Mouse (Mus musculus) intestine, embryonic 16.5 days (tissue): ENCODE results near the gene Ift20. TPM values are rescaled to one million over a fixed set of nuclear protein-coding genes. Genes with fewer than 3 reads are reported as not detected.
A peak's percentile ranks its signal among the peaks of the same experiment; 100 is the strongest.

Source experiments
- ATAC-seq: fragments of 200-750 bp; cut with Nextera tagmentation; 2 replicates; pipeline ENCODE4 v1.8.0; 2017; ENCODE audit warnings: moderate TSS enrichment, moderate library complexity
- H3K27ac ChIP-seq: fragments of 300-500 bp; sonication (generic); 2 replicates; pipeline ENCODE4 v1.5.1; 2014; ENCODE audit warnings: mild to moderate bottlenecking, low read length
- H3K27me3 ChIP-seq: fragments of 300-500 bp; sonication (generic); replicated peaks from 2 replicates; pipeline ENCODE4 v1.6.1; 2014; ENCODE audit warnings: low read length, control low read depth, mixed read lengths; ENCODE audit not compliant: control insufficient read depth, insufficient read depth
- H3K36me3 ChIP-seq: fragments of 300-500 bp; sonication (generic); 2 replicates; pipeline ENCODE4 v1.6.1; 2014; ENCODE audit warnings: low read length, control low read depth; ENCODE audit not compliant: control insufficient read depth, insufficient read depth
- H3K4me1 ChIP-seq: fragments of 300-500 bp; sonication (generic); 2 replicates; pipeline ENCODE4 v1.6.1; 2014; ENCODE audit warnings: low read length, control low read depth, mixed read lengths; ENCODE audit not compliant: control insufficient read depth, insufficient read depth
- H3K4me2 ChIP-seq: fragments of 300-500 bp; sonication (generic); 2 replicates; pipeline ENCODE4 v1.6.1; 2014; ENCODE audit warnings: low read depth, low read length, control low read depth
- H3K4me3 ChIP-seq: fragments of 300-500 bp; sonication (generic); 2 replicates; pipeline ENCODE4 v1.5.1; 2014; ENCODE audit warnings: mild to moderate bottlenecking, low read length
- H3K9ac ChIP-seq: fragments of 300-500 bp; sonication (generic); 2 replicates; pipeline ENCODE4 v1.6.1; 2014; ENCODE audit warnings: low read depth, low read length
- H3K9me3 ChIP-seq: fragments of 300-500 bp; sonication (generic); 2 replicates; pipeline ENCODE4 v1.6.1; 2016; ENCODE audit warnings: low read length, control low read depth; ENCODE audit not compliant: control insufficient read depth
- WGBS: fragments of 180-500 bp; shearing (Covaris S2); extraction: QIAGEN DNeasy Blood & Tissue Kit; methylation state at CpG from one replicate; pipeline ENCODE4 v1.1.7; 2014; 5-methylcytosine and 5-hydroxymethylcytosine counted together
- polyA plus RNA-seq: library from polyadenylated mRNA; unstranded; fragments of >200 nt; fragmentation: Nextera tagmentation; extraction: Ambion mirVana; gene quantifications from 2 replicates; pipeline ENCODE4 v1.2.1, GENCODE M21; 2015

Gene Ift20
- polyA plus RNA-seq, 1 experiment from 2014 or later, result 124 TPM

DNA sequence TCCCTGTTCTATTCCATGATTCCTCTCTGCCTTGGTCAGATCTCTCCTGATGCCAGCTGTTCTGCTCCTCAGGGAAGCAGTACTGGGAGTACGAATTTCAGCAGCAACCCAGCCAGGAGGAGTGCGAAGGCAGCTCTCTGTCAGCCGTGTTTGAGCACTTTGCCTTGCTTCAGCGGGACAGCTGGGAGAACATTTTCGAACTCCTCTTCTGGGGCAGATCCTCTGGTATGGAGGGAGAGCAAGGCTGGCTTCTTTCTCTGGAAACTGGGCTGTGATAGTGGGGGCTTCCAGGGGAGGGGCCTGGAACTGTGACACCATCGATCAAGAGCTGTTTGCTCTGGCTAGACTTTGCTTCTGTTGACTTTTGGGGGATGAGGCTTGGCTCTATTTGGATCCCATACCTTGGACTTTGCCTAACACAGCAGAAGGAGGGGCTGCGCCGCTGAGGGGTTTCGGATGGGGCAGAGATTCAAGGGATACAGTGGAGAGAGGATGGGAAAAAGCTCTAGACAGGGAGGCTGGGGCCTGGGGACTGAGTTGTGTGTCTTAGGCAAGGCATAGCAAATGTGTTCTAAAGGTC is 35.4 kb upstream of the Ift20 start:
- H3K27ac ChIP-seq, result no peak overlapping the region
- H3K4me3 ChIP-seq, result no peak overlapping the region
- 46% methylated on average over 9 of the region's 9 CpGs for WGBS
- H3K9ac ChIP-seq, result no peak overlapping the region
- H3K36me3 ChIP-seq, result no peaks in the 10 kb centered on the region
- H3K27me3 ChIP-seq, result peaks cover 18% of the 10 kb centered on the region
- peaks cover 8% of the 10 kb centered on the region for H3K4me1 ChIP-seq
- no peak for ATAC-seq
- H3K9me3 ChIP-seq, result no peaks in the 10 kb centered on the region
- H3K4me2 ChIP-seq, result no peak overlapping the region

DNA sequence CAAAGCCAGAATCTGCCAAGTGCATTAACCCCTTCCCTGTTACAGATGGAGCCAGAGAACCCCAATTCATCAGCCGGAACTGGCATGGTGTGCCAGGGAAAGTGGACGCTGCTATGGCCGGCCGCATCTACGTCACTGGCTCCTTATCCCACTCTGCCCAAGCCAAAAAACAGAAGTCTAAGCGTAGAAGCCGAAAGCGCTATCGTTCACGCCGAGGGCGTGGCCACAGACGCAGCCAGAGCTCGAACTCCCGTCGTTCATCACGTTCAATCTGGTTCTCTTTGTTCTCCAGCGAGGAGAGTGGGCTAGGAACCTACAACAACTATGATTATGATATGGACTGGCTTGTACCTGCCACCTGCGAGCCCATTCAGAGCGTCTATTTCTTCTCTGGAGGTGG is 34.6 kb upstream of the Ift20 start:
- H3K27me3 ChIP-seq, result peaks cover 10% of the 10 kb centered on the region
- no peak overlapping the region for H3K27ac ChIP-seq
- no peak for ATAC-seq
- no peaks in the 10 kb centered on the region for H3K9me3 ChIP-seq
- no peak overlapping the region for H3K4me3 ChIP-seq
- 71% methylated on average over 20 of the region's 20 CpGs for WGBS
- peaks cover 8% of the 10 kb centered on the region for H3K4me1 ChIP-seq
- H3K36me3 ChIP-seq, result no peaks in the 10 kb centered on the region
- H3K9ac ChIP-seq, result no peak overlapping the region
- no peak overlapping the region for H3K4me2 ChIP-seq

DNA sequence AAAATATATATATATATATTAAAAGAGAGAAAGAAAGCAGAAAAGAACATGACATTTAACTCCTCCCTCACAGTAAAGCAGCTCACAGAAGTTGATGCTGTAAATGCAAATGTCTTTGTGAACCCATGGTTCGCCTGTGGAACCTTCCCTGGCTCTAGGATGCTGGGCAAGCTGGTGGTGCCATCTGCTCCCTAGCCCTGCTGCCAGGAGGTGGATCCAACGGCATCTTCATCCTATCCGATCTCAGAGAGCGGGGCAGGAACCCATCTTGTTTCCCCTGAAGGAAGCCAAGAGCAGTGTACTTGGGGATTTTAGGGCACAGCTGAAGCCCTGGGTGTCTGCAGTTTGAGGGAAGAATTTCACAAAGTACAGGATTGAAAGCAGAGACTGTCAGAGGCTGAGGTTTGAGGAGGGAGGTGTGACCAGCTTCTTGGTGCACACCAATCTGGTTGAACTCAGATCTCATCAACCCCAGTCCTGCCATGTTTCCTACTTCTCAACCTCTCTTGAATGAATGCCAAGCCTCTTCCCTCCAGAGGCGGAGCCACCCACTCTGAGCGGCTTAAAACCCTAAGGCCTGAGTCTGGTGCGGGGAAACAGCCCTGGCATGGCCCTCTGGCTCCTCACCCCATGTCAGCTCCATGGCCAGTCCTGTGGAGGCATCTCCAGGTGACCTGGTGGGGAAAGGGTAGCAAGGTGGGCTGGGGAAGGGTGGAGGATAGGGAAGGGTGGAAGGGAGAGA is 33.1 kb upstream of the Ift20 start, which contains the start of gene Sebox:
TSS of gene Sebox (plus strand) at position 539 of the 742 bp plus-strand sequence.
- ATAC-seq, result no peak
- Histone ChIP-seq H3K9ac (no peak within 1 kb of the TSS), H3K9me3 (no peaks in the 10 kb centered on the region), H3K36me3 (no peaks in the 10 kb centered on the region; the same call in 1 of the 2 replicates), H3K4me3 (no peak within 1 kb of the TSS), H3K4me1 (no peaks in the 10 kb centered on the region), H3K27ac (no peak within 1 kb of the TSS), H3K4me2 (no peak within 1 kb of the TSS), H3K27me3 (0 out of 2 replicates have a peak, but pooled peaks cover 2% of the 10 kb centered on the region)
- 65% methylated on average over 7 of the region's 7 CpGs for WGBS

DNA sequence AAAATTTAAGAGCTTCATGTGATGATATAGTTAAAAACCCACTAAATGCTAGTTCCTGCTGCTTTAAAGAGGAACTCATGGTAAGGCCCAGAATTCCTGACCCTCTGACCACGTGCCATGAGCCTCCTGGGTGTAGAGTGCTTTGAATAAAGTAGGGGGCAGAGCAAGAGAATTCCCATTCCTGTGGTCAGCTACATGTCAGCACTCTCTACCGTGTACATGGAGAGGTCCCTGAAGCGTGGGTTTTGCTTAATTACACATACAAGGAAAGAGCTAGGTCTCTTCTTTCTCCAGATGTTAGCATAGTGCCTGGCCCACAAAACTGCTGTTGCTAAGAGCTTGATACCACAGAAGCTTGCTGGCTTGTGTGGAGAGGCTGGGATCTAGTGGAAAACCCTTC is 30.7 kb upstream of the Ift20 start:
- Histone ChIP-seq H3K27me3 (no peaks in the 10 kb centered on the region), H3K27ac (no peak overlapping the region), H3K36me3 (no peaks in the 10 kb centered on the region; the same call in 1 of the 2 replicates), H3K9me3 (no peaks in the 10 kb centered on the region), H3K4me1 (no peaks in the 10 kb centered on the region), H3K9ac (no peak overlapping the region), H3K4me2 (no peak overlapping the region), H3K4me3 (no peak overlapping the region)
- WGBS, result 75% methylated on average over 3 of the region's 3 CpGs
- no peak for ATAC-seq

DNA sequence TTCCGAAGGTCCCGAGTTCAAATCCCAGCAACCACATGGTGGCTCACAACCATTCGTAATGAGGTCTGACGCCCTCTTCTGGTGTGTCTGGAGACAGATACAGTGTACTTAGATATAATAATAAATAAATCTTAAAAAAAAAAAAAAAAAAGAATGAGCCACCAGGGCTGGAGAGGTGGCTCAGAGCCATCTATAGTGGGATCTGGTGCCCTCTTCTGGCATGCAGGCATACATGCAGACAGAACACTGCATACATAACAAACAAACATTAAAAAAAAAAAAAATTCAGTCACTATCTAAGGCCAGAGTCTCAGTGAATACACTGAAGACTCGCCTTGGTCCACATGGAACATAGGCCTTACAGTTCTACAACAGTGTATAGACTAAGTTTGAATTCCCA is 27.0 kb upstream of the Ift20 start:
- Histone ChIP-seq H3K4me1 (peaks cover 8% of the 10 kb centered on the region; the same call in 1 of the 2 replicates), H3K9ac (no peak overlapping the region), H3K4me2 (no peak overlapping the region), H3K36me3 (no peaks in the 10 kb centered on the region; the same call in 1 of the 2 replicates), H3K9me3 (no peaks in the 10 kb centered on the region), H3K27ac (no peak overlapping the region), H3K4me3 (no peak overlapping the region), H3K27me3 (no peaks in the 10 kb centered on the region)
- ATAC-seq, result no peak
- WGBS, result 83% methylated on average over 5 of the region's 5 CpGs

DNA sequence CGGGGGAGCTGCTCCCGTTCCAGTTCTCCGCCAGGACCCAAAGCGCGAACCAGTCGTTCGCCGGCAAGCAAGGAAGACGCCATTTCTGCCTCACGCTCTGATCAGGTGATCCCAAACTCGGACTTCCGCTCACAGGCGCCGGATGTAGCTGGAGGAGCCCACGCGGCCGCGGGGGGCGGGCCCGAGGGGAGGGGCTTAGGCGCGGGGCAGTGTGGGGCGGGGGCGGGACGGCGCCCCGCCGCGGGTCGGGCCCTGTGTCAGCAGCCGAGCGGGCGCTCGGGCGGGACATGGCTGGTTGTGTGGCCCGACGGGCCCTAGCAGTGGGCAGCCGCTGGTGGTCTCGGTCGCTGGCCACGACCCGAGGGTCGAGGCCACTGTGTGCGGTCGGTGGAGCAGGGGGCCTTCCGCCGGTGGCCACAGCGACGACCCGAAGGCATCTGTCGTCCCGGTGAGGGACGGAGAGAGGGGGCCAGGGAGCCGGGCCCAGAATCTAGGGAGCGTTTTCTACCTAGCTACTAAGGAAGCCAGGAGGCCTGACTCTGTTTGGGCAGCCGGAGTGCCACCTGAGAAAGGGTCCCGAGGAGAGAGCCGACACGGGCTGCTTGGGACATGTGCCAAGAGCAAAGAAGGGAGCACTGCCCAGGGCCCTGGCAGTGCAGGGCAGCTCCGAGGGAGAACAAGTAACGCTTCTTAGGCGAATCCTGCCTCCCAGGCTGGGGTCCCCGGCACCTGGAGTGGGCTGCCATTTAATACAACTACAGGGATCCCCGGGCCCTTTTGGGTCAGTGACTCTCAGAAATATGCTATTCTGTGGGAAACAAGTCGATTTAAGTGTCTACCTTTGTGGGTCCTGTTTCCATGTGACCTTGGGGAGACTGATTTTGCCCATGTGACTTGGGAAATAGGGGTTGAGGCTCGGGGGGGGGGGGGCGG is 23.9 kb upstream of the Ift20 start, which contains the start of the genes Tmem199 and Poldip2:
TSS of gene Tmem199 (minus strand) at position 148 of the 933 bp plus-strand sequence.
TSS of gene Poldip2 (plus strand) at position 169 of the 933 bp plus-strand sequence.
- no peaks in the 10 kb centered on the region for H3K27me3 ChIP-seq
- peak within 1 kb of the TSS; percentile 79 for H3K27ac ChIP-seq
- ATAC-seq, result peak; percentile 98
- peak within 1 kb of the TSS; percentile 98 for H3K9ac ChIP-seq
- WGBS, result under 1% methylated on average over 67 of the region's 67 CpGs
- peak within 1 kb of the TSS; percentile 88 for H3K4me2 ChIP-seq
- H3K9me3 ChIP-seq, result no peaks in the 10 kb centered on the region
- peaks cover 14% of the 10 kb centered on the region for H3K36me3 ChIP-seq
- peaks cover 8% of the 10 kb centered on the region; the same call in 1 of the 2 replicates for H3K4me1 ChIP-seq
- H3K4me3 ChIP-seq, result peak within 1 kb of the TSS; percentile 96

DNA sequence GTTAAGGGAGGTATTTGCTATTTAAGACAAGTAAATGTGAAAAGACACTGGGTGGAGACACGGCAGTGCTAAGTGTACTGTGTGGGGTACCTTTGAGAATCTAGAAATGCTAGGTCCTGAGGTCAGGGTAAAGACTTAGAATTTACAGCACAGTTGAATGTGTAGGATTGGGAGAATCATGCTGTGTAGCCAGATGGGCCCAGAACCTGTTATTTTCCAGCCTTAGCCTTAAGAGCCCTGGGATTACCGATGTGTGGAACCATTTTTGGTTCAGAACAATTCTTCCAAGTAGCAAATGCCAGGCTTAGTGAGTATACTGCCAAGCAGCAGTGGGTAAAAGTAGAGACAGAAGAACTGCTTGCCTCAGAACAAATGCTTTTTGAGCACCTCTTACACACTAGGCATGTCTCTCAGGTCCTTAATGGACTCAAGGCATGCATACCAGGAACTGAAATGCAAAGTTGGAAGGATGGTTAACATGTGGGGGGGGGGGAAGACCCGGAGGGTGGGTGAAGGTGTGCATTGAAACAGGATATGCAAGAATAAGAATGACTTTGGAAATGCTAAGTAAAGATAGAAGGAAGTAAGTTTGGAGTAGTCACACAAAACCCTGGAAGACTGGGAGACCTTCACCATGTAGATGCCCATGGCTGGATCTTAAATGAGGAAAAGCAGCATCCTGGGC is 22.9 kb upstream of the Ift20 start:
- 78% methylated on average over 3 of the region's 3 CpGs for WGBS
- H3K4me2 ChIP-seq, result peak overlapping the region; percentile 88
- ATAC-seq, result no peak
- no peaks in the 10 kb centered on the region for H3K27me3 ChIP-seq
- H3K4me3 ChIP-seq, result peak overlapping the region; percentile 96
- no peak overlapping the region for H3K27ac ChIP-seq
- peaks cover 19% of the 10 kb centered on the region for H3K36me3 ChIP-seq
- H3K9me3 ChIP-seq, result no peaks in the 10 kb centered on the region
- peaks cover 8% of the 10 kb centered on the region; the same call in 1 of the 2 replicates for H3K4me1 ChIP-seq
- peak overlapping the region; percentile 98; the same call in 1 of the 2 replicates for H3K9ac ChIP-seq

DNA sequence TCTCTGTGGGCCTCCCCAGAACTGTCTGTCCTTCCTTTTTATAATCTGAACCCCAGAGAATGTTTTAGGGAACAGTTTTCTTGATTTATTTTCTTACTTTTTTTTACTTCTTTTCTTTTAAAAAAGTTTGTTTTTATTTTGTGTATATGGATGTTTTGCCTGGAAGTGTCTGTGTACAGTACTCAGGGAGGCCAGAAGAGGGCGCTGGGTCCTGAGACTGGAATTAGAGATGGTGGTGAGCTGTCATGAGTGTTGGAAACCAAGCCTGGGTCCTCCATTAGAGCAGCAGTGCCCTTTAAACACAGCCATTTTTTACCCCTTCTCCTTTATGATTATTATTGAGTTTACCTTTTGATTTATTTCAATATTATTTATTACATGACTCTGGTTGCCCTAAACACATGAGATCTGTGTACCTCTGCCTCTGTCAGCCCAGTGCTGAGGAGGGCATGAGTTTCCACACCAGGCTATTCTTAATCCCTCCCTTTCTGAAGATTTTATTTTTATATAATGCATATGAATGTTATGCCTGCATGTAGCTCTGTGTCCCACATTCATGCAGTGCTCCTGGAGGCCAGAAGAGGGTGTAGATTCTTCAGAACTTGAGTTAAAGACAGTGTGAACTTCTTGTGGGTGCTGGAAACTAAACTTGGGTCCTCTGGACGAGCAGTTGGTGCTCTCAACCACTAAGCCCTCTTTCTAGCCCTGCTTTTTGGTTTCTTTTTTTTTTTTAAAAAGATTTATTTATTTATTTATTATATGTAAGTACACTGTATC is 20.4 kb upstream of the Ift20 start:
- Histone ChIP-seq H3K9ac (no peak overlapping the region), H3K36me3 (peaks cover 36% of the 10 kb centered on the region), H3K4me2 (no peak overlapping the region), H3K4me3 (no peak overlapping the region), H3K27ac (no peak overlapping the region), H3K27me3 (no peaks in the 10 kb centered on the region), H3K9me3 (no peaks in the 10 kb centered on the region), H3K4me1 (peaks cover 8% of the 10 kb centered on the region; the same call in 1 of the 2 replicates)
- ATAC-seq, result no peak
- WGBS, result 59% methylated on average over 2 of the region's 2 CpGs
